Mouse (Mus musculus) cerebellum, adult 9-11 months (tissue): Measurements from ENCODE around the gene Nxph4.

Experiments used
- DNase-seq: peaks from one replicate; pipeline ENCODE4 v3.0.0; 2022

The Nxph4 gene

DNA sequence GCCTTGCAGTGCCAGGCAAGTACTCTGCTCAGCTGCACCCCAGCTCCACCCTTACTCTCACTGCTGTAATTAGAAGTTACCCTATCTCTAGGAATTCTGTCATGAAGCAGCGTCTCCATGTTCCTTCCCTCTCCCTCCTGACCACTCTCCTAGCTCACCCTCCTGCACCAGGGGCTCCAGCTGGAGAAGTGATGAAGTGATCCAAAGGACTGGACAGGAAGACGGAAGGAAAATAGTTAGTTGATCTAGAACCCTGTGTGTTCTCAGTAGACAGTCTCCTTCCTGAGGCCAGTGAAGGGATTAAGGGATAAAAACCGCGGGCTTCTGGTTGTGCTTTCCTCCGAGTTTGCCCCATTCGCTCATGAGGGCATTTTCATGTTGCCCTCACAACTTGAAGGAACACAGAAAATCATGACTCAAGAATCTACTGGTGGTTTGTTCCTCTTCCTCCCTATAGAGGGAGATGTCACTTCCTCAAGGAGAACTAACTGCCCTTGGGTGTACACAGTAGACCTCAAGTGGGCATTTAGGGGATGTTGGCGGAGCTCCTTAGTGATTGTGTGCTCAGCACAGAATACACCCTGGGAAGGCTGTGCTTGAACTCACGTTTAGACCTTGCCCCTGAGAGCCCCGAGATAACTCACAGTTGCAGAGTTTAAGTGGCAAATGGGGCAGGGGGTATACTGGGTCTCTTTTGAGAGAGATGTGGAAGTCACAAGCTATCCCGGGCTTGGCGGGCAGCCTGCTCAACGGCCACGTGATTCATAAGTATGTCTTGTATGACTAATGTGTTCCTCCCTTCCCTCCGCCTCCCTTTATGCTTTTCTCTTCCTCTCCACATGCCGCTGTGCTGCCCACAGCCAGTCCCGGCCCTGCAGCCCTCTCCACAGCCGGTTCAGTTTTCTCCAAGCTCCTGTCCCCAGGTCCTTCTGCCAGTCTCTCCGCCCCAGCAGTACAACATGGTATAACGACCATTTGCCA lies 53.2 kb downstream of the Nxph4 start:
- DNase-seq: no peak

GRCm38 (mm10) chr10:127479131-127479530 lies 55.2 kb downstream of the Nxph4 start:
- no peak for DNase-seq

DNA sequence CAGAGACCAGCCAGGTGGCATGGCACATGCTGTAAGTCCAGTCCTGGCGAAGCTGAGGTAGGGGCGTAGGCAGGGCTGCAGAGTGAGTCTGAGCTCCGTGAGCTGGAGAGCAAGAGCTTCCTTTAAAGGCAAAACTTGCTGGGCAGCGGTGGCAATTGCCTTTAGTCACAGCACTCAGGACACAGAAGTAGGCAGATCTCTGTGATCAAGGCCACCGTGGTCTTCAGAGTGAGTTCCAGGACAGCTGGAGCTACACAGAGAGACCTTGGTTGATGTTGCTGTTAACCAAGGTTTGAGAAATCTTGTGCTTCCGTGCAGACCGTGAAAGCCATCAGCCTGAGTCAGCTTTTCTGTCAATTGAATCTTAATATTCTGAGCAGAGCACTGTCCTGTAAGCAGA lies 57.1 kb downstream of the Nxph4 start:
- no peak for DNase-seq

GRCm38 (mm10) chr10:127476541-127476940 lies 57.8 kb downstream of the Nxph4 start:
- DNase-seq: no peak
